Mouse (Mus musculus): ENCODE measurements around the gene Foxo6. TPM values are rescaled to one million over a fixed set of nuclear protein-coding genes. Genes with fewer than 3 reads are reported as not detected.

Gene Foxo6
- polyA plus RNA-seq (2014; fragmentation: Nextera tagmentation; extraction: Ambion mirVana) = 2.0 and 2.6 TPM in 2 replicates

- Histone ChIP-seq H3K9ac (replicated peaks; ENCODE audit: low read length) (peak within 1 kb of the TSS; percentile 80), H3K27me3 (ENCODE audit: control insufficient read depth, insufficient read depth, low read length) (peaks cover 20% of the 10 kb centered on the region), H3K4me1 (ENCODE audit: control insufficient read depth, insufficient read depth, low read length) (peaks cover 32% of the 10 kb centered on the region), H3K36me3 (ENCODE audit: control insufficient read depth, insufficient read depth, low read length) (no peaks in the 10 kb centered on the region), H3K9me3 (ENCODE audit: control insufficient read depth, low read length) (no peaks in the 10 kb centered on the region), H3K27ac (replicated peaks; ENCODE audit: low read depth, low read length) (peak within 1 kb of the TSS; percentile 78), H3K4me2 (ENCODE audit: low read length) (peak within 1 kb of the TSS; percentile 98), H3K4me3 (replicated peaks; ENCODE audit: low read depth, low read length) (peak within 1 kb of the TSS; percentile 76)
- DNase-seq = peak; percentile 97
- ATAC-seq (ENCODE audit: low FRiP score, low TSS enrichment) = peak; percentile 89
- WGBS = under 1% methylated on average over 91 of the region's 99 CpGs
Measured at GRCm38 (mm10) chr4:120287290-120288111, at the start of gene Foxo6. Gene Foxo6 (minus strand): TSS chr4:120287349.

- Histone ChIP-seq H3K9me3 (ENCODE audit: control insufficient read depth, low read length) (no peaks in the 10 kb centered on the region), H3K4me2 (ENCODE audit: low read length) (no peak overlapping the region), H3K27ac (replicated peaks; ENCODE audit: low read depth, low read length) (no peak overlapping the region), H3K4me1 (ENCODE audit: control insufficient read depth, insufficient read depth, low read length) (peaks cover 16% of the 10 kb centered on the region), H3K27me3 (ENCODE audit: control insufficient read depth, insufficient read depth, low read length) (no peaks in the 10 kb centered on the region), H3K4me3 (replicated peaks; ENCODE audit: low read depth, low read length) (no peak overlapping the region), H3K9ac (replicated peaks; ENCODE audit: low read length) (no peak overlapping the region), H3K36me3 (ENCODE audit: control insufficient read depth, insufficient read depth, low read length) (no peaks in the 10 kb centered on the region)
- DNase-seq (no peak), ATAC-seq (ENCODE audit: low FRiP score, low TSS enrichment) (no peak)
- 94% methylated on average over 4 of the region's 4 CpGs for WGBS
Measured at GRCm38 (mm10) chr4:120334316-120334715, 47.2 kb upstream of the Foxo6 start.

- Histone ChIP-seq H3K4me1 (ENCODE audit: control insufficient read depth, insufficient read depth, low read length) (peaks cover 16% of the 10 kb centered on the region), H3K9me3 (ENCODE audit: control insufficient read depth, low read length) (no peaks in the 10 kb centered on the region), H3K27ac (replicated peaks; ENCODE audit: low read depth, low read length) (peak overlapping the region; percentile 70), H3K27me3 (ENCODE audit: control insufficient read depth, insufficient read depth, low read length) (no peaks in the 10 kb centered on the region), H3K9ac (replicated peaks; ENCODE audit: low read length) (no peak overlapping the region), H3K4me2 (ENCODE audit: low read length) (peak overlapping the region; percentile 16), H3K36me3 (ENCODE audit: control insufficient read depth, insufficient read depth, low read length) (no peaks in the 10 kb centered on the region), H3K4me3 (replicated peaks; ENCODE audit: low read depth, low read length) (no peak overlapping the region)
- ATAC-seq (ENCODE audit: low FRiP score, low TSS enrichment) (peak; percentile 78), DNase-seq (peak; percentile 77)
- 9% methylated on average over 11 of the region's 11 CpGs for WGBS
Measured at GRCm38 (mm10) chr4:120332934-120333421, 45.8 kb upstream of the Foxo6 start.

GRCm38 (mm10) chr4:120332405-120332933, 45.3 kb upstream of the Foxo6 start:
- DNase-seq = peak; percentile 19
- H3K27me3 ChIP-seq (ENCODE audit: control insufficient read depth, insufficient read depth, low read length) = no peaks in the 10 kb centered on the region
- no peak overlapping the region for H3K4me3 ChIP-seq (replicated peaks; ENCODE audit: low read depth, low read length)
- peak; percentile 40; the same call in 1 of the 2 replicates for ATAC-seq (ENCODE audit: low FRiP score, low TSS enrichment)
- no peak overlapping the region for H3K9ac ChIP-seq (replicated peaks; ENCODE audit: low read length)
- H3K9me3 ChIP-seq (ENCODE audit: control insufficient read depth, low read length) = no peaks in the 10 kb centered on the region
- H3K36me3 ChIP-seq (ENCODE audit: control insufficient read depth, insufficient read depth, low read length) = no peaks in the 10 kb centered on the region
- peak overlapping the region; percentile 16; the same call in 1 of the 2 replicates for H3K4me2 ChIP-seq (ENCODE audit: low read length)
- H3K27ac ChIP-seq (replicated peaks; ENCODE audit: low read depth, low read length) = peak overlapping the region; percentile 70
- 16% methylated on average over 7 of the region's 7 CpGs for WGBS
- H3K4me1 ChIP-seq (ENCODE audit: control insufficient read depth, insufficient read depth, low read length) = peaks cover 16% of the 10 kb centered on the region

- 0 out of 2 replicates have a peak, but pooled peaks have one; percentile 4 for ATAC-seq (ENCODE audit: low FRiP score, low TSS enrichment)
- H3K9me3 ChIP-seq (ENCODE audit: control insufficient read depth, low read length) = no peaks in the 10 kb centered on the region
- no peaks in the 10 kb centered on the region for H3K36me3 ChIP-seq (ENCODE audit: control insufficient read depth, insufficient read depth, low read length)
- DNase-seq = peak; percentile 19
- H3K27me3 ChIP-seq (ENCODE audit: control insufficient read depth, insufficient read depth, low read length) = no peaks in the 10 kb centered on the region
- no peak overlapping the region for H3K4me3 ChIP-seq (replicated peaks; ENCODE audit: low read depth, low read length)
- no peak overlapping the region for H3K4me2 ChIP-seq (ENCODE audit: low read length)
- WGBS = 67% methylated on average over 7 of the region's 7 CpGs
- peak overlapping the region; percentile 70 for H3K27ac ChIP-seq (replicated peaks; ENCODE audit: low read depth, low read length)
- no peak overlapping the region for H3K9ac ChIP-seq (replicated peaks; ENCODE audit: low read length)
- H3K4me1 ChIP-seq (ENCODE audit: control insufficient read depth, insufficient read depth, low read length) = peaks cover 16% of the 10 kb centered on the region
Measured at GRCm38 (mm10) chr4:120331992-120332391, 44.8 kb upstream of the Foxo6 start.

- Histone ChIP-seq H3K9ac (replicated peaks; ENCODE audit: low read length) (no peak overlapping the region), H3K9me3 (ENCODE audit: control insufficient read depth, low read length) (no peaks in the 10 kb centered on the region), H3K4me1 (ENCODE audit: control insufficient read depth, insufficient read depth, low read length) (peaks cover 16% of the 10 kb centered on the region), H3K36me3 (ENCODE audit: control insufficient read depth, insufficient read depth, low read length) (no peaks in the 10 kb centered on the region), H3K27me3 (ENCODE audit: control insufficient read depth, insufficient read depth, low read length) (no peaks in the 10 kb centered on the region), H3K4me2 (ENCODE audit: low read length) (no peak overlapping the region), H3K4me3 (replicated peaks; ENCODE audit: low read depth, low read length) (no peak overlapping the region), H3K27ac (replicated peaks; ENCODE audit: low read depth, low read length) (0 out of 2 replicates have a peak overlapping the region, but pooled peaks have one; percentile 70)
- DNase-seq (no peak), ATAC-seq (ENCODE audit: low FRiP score, low TSS enrichment) (no peak)
- WGBS = 89% methylated on average over 2 of the region's 2 CpGs
Measured at GRCm38 (mm10) chr4:120331541-120331940, 44.4 kb upstream of the Foxo6 start.

GRCm38 (mm10) chr4:120325748-120326147, 38.6 kb upstream of the Foxo6 start:
- ATAC-seq (ENCODE audit: low FRiP score, low TSS enrichment) (no peak), DNase-seq (no peak)
- WGBS = 80% methylated on average over 4 of the region's 4 CpGs
- H3K9ac ChIP-seq (replicated peaks; ENCODE audit: low read length) = no peak overlapping the region
- no peak overlapping the region for H3K4me2 ChIP-seq (ENCODE audit: low read length)
- H3K9me3 ChIP-seq (ENCODE audit: control insufficient read depth, low read length) = no peaks in the 10 kb centered on the region
- H3K27me3 ChIP-seq (ENCODE audit: control insufficient read depth, insufficient read depth, low read length) = no peaks in the 10 kb centered on the region
- no peaks in the 10 kb centered on the region for H3K36me3 ChIP-seq (ENCODE audit: control insufficient read depth, insufficient read depth, low read length)
- H3K27ac ChIP-seq (replicated peaks; ENCODE audit: low read depth, low read length) = no peak overlapping the region
- no peak overlapping the region for H3K4me3 ChIP-seq (replicated peaks; ENCODE audit: low read depth, low read length)
- H3K4me1 ChIP-seq (ENCODE audit: control insufficient read depth, insufficient read depth, low read length) = no peaks in the 10 kb centered on the region

- no peaks in the 10 kb centered on the region for H3K4me1 ChIP-seq (ENCODE audit: control insufficient read depth, insufficient read depth, low read length)
- no peak overlapping the region for H3K4me2 ChIP-seq (ENCODE audit: low read length)
- DNase-seq (no peak), ATAC-seq (ENCODE audit: low FRiP score, low TSS enrichment) (no peak)
- no peak overlapping the region for H3K9ac ChIP-seq (replicated peaks; ENCODE audit: low read length)
- no peak overlapping the region for H3K4me3 ChIP-seq (replicated peaks; ENCODE audit: low read depth, low read length)
- WGBS = 75% methylated on average over 6 of the region's 6 CpGs
- no peaks in the 10 kb centered on the region for H3K9me3 ChIP-seq (ENCODE audit: control insufficient read depth, low read length)
- no peaks in the 10 kb centered on the region for H3K27me3 ChIP-seq (ENCODE audit: control insufficient read depth, insufficient read depth, low read length)
- no peaks in the 10 kb centered on the region for H3K36me3 ChIP-seq (ENCODE audit: control insufficient read depth, insufficient read depth, low read length)
- H3K27ac ChIP-seq (replicated peaks; ENCODE audit: low read depth, low read length) = no peak overlapping the region
Measured at GRCm38 (mm10) chr4:120325051-120325450, 37.9 kb upstream of the Foxo6 start.
